Mouse (Mus musculus) urinary bladder, postnatal 25 days (tissue): ENCODE measurements at regions not wholly inside any gene's neighbourhood (a gene's known extent, or its start where the extent isn't known, plus 50 kb on each side); places are given as distances from the start of the nearest gene placed in this dataset.

Source experiments
- DNase-seq: peaks from one replicate; pipeline ENCODE4 v3.0.0; 2022; ENCODE audit warnings: low spot score

DNA sequence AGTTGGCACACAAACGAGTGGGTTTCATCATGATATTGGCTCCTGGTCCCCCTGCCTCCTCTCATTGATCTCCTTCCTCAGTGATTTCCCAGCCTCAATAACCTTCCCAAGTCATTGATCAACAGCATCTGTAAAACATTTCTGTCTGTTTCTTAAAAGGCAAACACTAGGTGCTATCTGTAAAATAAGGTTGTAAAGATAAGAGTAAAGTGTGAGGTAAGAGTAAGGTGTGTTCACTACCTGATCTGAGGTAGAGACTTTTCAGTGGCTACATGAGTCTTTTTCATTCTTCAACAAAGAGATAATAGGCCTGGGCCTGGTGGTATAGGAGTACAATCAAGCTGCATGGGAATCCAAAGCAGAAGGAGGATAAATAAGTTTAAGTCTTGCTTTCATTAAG, 55.7 kb downstream of the Plk2 start:
- no peak for DNase-seq

DNA sequence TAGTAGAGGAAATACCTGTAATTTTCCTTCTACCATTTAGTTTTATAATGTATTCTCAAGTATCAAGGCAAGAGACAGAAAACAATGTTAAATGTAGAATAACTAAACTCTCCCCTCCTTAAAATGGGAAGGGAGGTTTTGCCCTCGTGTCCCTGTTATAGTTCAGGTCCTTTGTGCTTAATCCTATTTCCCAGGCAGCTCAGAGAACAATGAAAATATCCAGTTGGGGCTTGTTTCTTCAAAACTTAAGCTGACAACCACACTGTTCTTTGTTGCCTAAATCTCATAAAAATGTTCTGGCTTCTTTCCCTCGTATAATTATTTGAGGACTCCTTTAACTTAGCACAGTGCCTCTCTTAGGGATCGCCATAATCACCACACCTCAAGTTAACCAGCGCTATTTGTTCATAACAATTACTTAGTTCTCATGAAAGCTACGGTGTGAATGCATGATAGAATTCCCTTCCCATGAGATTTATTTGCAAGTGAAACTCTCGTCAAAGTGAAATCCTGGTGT, 57.2 kb downstream of the Plk2 start:
- no peak for DNase-seq

DNA sequence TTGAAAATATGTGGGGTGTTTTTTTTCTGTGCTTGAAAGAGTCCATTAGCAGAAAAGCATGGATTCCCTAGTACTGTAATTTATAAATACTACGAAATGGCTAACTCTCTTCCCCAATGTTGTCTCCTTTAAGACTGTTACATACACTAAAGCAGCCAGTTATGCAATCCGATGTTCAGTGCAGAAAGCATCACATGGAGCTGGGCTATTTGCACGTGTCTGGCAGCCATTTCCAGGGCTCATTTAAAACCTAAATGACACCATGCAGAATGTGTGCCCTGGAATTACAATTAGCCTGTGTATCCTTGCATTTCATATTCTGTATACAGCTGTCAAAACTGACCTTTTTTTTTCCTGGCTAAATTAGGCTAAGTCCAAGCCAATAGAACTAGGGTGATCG, 60.2 kb downstream of the Plk2 start:
- DNase-seq = no peak

DNA sequence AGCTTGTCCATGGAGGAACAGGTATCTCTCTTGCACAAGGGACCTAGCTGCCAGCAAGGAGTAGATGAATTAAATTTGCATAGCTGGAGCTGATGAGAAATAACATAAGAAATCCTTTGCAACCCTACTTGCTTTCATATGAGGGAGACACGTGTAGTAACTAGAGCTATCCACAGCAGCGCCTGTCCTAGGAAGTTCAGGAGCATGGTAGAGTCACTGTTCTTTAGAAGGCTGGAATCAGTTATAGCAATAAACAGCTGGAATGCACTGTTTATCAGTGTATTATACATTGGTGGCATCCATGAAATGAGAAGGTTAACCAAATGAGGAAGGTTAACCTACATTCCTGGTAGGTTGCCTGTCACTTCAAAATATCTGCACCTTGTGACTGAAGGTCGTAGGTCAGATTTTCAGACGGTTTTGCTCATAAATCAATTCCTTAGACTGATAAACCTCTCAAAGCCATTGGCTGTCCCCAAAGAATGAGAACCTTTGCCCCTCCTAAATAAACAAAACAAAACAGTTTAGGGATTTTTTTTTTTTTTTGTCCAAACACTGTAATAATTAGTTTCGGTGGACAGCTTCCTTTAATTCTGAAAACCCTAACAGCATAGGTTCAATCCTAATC, 60.8 kb downstream of the Plk2 start:
- DNase-seq = no peak

DNA sequence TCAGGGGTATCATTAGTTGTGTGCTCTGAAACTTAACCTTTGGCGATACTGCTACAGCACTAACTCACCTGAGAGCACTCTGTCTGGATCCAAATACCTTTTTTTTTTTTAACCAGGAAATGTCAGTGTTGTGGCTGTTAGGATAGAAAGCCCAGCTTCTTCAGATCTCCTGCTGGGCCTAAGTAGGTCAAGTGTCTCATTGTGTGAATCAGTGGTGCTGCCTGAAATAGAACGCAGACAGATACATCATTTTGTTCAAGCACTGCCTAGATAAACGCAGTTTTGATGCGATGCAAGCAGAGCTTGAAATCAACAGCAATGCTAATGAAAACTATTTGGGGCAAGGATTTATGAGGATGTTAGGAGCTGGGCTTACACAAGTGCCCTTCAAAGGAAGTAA, 63.9 kb downstream of the Plk2 start:
- DNase-seq = no peak

DNA sequence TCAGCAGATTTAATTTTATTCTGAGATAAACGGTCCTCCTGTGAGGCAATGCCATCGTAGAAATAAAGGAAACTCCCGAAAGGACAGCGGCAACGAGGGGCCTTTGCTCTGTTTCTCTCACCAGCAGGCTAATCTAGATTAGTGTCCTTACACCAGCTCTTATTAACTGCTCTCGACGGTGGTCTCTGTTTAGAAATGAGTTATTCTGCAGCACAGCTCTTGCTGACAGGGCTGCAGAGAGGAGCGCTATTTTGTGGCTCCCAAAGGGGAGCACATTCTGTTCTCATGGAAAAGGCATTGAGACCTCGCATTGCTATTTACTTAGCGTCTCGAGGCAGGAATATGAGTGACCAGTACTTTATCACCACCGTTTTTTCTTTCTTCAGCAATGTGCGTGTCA, 66.7 kb downstream of the Plk2 start:
- DNase-seq = no peak

DNA sequence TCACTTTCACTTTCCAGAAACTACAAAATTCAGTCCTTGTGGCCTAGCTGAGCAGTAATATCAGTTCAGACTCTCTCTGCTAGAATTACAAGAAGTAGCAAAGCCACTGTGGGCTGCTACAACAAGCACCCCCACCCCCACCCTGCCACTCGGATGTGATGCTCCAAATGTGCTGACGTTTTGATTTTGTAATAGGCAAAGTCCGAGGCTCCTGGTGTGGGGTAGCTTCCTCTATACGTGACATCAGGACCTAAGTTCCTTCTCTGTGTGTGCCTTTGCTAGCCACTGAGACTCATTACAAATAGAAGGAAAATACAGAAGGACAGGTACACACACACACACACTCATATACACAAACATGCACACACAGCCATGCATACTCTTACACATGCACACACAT, 76.7 kb downstream of the Plk2 start:
- DNase-seq = no peak

DNA sequence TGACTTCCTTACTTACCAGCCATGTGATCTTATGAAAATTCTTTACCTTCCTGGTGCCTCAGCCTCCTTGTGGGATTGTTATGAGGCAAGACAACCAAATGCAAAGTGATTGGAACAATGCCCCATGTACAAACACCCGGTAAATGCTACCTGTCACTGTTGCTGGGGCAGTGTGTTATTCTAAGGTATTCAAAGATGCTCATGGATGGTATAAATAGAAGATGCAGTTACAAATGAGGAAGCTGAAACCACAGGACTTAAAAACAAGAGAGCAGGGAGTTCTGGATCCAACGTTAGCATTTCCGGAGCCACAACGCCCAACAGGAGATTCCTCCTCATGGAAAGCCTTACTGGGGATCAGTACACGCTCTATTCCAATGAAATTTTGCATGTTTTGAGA, 82.9 kb downstream of the Plk2 start:
- no peak for DNase-seq

DNA sequence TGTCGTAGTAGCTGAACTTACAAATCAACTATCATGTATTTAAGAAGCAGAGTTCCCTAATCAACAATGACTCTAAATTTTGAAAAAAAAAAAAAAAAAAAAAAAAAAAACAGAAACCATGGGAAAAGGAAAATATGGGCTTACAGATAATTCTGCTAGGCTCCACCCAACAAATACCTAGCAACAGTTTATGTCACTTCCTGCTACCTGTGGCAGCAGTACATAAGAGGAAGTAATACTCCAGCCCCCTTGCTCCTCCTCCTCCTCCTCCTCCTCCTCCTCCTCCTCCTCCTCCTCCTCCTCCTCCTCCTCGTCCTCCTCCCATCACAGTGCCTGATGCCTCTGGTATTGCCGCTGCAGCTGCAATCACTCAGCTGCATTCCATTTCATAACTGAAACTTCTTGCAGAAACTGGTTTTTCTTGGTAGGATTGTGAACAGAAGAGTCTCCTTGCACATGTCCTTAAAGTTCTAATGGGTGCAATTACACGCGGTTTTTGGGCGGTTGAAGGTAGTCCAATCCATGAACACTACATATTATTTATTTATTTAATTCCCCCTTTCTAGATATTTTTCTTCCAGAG, 89.6 kb downstream of the Plk2 start:
- no peak for DNase-seq

DNA sequence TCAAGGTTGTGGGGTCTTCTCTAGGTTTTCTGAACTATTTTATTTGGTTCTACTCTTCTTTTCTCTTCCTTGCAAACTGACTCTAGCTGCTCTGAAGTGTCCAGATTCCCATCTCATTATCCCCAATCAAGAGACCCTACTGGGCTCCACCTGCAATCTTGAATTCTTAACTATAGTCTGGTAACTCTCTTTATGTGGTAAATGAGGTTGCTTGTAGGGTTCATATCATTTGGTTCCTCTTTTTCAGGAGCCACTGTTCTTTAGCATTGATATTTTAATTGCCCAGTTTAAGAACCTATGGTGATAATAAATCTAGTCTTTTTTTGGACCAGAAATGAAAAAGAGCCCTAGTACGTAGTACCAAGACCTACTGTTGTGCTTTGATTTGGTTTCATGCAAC, 90.7 kb downstream of the Plk2 start:
- no peak for DNase-seq

DNA sequence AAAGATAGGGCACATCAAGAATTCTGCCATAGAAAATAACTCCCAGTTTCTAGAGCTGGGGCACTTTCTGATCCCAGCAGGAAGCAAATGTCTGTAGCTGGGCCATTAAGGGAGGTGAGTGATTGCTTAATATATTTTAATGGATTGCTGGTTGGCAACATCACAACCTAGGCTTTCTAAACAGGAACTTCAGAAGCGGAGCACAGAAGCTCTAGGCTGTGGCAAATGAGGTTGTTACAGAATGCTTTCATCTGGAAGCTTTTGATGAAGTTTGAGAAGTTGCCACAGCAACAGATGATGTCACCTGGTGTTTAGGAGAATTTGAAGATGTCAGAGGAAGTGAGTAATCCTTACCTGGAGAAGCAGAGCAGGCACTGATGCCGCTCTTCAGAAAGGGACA, 95.3 kb downstream of the Plk2 start:
- no peak for DNase-seq

DNA sequence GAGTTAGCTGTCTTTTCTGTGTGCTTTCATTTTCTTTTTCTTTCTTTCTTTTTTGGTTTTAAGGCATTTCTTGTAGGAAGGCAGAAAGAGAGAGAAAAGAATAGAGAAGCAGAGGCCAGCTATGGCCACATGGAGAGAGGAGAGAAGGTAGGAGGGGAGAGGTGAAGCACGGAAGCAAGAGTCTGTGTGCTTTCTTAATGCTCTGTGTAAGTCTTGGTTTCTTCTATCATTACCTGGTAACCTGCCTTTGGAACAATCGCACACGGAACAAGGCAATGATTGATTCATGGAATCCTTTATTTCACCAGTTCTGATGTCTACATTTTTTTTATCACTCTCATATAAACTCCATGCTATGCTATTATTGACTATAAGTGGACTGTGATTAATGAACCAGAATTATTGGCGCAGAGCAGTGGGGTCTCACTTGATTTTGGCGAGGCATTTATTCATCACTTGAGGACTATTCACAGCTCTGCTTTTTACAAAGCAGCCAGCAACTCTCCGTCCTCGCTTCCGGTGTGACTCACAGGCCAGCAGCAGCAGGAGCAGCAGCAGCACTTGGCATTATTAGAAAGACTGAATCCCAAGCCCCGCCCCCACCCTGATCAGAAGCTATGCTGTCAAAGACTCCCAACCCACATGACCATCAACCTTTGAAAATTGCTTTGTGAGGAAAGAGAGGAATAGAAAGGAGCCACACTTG, 97.6 kb downstream of the Plk2 start:
- DNase-seq = no peak

DNA sequence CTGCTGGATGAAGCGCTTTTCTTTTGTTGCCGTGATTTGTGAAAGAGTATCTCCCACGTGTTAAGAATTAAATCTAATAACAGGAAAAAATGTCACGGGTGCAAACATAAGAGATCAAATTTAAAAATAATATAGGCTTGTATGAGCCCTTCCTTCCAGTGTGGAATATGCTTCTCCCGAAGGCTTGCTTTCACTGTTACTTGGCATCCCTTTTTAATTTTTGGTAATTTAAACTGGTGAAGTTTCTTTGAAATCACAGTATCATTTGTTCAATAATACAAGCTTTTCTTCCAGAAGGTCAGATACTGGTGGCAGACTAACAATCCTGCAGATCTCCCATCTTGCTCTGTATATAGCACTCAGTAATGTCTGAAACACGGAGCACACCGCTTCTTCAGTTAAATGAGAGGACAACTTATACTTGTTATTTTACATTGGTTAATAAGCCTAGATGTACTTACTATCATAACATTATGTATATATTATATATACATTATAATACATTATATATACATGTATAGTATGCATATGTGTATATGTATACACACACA, 98.2 kb downstream of the Plk2 start:
- DNase-seq = no peak

DNA sequence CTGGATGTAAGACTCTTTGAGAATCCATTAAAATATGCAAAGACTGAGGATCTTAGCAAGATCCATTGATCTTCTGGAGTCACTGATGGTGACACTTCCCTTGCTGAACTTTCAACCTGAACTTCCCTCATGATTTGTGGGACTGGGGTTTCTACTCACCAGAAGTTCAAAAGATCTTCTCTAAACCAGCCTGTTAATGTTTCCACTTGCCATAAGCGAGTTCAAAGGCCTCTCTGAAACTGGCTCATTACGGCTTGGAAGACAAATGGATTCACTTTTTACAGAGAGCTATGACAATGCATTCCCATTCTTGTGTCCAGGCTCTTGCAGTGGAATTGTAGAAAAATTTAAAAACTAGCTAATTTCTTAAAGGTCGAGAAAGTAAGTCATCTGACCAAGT, 102.6 kb downstream of the Plk2 start:
- no peak for DNase-seq

DNA sequence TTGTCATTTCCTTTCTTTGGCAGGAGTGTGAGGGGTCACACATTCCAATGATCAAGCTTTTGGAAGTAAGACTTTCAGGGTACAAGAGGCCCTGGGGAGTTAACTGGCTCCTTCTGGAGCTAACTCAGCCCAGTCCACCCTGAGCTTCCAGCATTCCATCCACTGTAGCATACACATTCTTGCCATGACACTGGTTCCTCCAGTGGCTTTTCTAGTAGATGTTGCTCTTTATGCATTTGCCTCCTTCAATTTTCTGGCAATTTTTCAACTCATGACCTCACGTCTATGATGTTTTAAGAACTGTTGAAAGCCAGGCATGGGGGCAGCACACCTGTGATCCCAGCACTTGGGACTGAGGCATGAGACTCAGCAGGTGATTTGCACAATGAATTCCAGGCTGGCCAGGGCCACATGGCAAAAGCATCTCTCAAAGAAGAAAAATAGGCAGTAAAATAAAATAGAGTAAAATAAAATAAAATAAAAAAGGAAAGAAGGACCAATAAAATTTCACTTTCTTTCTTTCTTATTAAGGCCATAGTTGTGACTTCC, 113.0 kb downstream of the Plk2 start:
- DNase-seq = no peak

DNA sequence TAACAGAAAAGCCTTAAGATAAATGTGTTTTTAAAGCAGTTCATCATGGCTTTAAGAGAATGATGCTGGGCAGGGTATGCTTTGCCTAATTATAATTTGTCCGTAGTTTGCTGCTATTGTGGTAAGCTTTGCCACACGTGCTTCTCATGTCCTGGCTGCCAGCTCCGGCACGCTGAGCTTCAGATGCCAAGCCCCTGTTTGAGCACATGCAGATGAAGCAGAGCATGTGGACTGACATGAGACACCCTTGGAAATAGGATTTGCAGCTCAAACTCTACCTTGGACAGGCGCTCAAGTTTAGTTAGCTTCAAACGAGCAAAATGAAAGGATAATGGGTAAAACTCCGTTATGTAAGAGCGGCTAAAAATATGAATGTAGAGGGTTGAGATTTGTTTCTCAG, 123.1 kb downstream of the Plk2 start:
- no peak for DNase-seq

DNA sequence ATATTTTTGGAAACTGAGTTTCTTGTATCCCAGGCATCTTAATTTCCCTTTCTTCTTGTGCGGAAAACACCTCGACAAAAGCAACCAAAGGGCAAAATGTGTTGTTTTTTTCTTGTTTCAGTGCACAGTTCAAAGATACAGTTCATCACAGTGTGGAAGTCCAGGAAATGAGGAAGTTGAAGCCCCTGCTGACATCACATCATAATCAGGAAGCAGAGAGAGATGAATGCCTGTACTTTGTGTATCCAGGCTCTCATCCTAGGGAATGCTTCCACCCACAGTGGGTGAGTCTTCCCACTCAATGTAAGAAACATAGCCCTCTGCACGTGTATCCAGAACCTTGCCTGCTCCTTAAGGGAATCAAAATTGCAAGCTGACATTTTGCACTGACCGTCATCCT, 128.1 kb downstream of the Plk2 start:
- no peak for DNase-seq

DNA sequence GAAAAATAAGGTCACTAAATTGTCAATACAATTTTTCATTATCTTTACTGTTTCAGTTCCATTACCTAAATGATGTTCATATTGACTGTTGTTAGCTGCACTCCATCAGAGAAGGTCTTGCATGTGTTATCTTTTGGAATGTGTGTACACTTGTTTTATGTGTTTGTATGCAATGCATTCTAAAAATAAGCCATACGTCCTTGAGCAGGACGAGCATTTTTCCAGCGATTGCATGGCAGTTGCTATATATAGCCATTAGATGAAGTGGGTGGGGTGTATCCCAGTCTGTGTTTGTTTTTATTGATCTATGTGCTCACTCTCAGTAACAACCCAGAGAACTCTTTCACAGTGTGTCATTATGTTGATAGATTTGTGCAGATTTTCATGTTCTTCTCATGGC, 132.8 kb downstream of the Plk2 start:
- DNase-seq = no peak

DNA sequence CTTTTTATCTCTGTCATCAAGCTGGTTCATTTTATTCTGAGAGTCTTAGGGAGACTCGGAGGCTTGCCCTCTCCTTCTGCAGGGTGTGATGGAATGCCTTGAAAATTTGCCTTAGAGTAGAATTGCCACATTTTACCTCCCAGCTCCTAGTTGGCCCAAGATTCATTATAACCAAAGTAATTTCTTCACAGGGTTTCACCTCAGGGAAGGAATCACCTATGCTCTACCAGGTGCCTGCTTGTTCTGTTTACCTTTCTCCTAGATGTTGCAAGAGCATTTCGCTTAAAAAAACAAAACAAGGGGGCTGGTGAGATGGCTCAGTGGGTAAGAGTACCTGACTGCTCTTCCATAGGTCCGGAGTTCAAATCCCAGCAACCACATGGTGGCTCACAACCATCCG, 134.8 kb downstream of the Plk2 start:
- DNase-seq = no peak

DNA sequence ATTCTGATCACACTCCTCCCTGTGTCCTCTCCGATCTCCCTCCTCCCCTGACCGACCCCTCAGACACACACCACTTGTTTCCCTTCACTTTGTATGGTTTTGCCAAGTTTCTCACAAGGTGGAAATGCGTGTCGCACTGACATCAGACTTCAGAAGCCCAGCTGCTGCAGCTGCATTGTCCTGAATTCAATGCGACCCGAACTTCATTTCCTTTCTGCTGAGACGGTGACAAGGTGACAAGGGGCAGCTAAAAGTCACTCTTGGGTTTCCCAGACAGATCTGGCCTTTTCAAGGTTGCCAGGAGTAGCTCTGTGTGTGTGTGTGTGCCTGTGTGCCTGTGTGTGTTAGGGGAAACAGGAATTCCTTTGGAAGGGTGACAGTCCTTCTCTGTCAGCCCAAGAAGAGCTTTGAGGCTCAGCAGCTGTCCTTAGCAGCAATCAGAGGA, 139.5 kb downstream of the Plk2 start:
- DNase-seq = no peak

DNA sequence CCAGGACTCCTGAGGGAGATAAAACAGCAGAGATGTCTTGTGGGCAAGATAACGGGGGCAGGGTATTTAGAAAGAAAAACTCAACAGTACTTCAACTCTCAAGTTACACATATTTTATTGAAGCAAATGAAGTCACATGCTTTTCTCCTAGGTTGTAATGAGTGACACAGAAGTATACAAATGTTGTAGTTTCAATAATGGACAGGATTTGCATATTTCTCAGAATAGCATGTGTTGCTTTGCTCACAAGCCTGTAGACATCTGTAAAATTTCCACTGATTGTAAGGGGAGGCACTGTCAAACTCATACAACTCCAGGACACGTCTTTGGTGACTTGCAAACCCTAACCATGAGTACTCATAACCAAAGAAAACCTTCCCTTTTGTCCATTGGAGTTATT, 140.9 kb downstream of the Plk2 start:
- DNase-seq = no peak

DNA sequence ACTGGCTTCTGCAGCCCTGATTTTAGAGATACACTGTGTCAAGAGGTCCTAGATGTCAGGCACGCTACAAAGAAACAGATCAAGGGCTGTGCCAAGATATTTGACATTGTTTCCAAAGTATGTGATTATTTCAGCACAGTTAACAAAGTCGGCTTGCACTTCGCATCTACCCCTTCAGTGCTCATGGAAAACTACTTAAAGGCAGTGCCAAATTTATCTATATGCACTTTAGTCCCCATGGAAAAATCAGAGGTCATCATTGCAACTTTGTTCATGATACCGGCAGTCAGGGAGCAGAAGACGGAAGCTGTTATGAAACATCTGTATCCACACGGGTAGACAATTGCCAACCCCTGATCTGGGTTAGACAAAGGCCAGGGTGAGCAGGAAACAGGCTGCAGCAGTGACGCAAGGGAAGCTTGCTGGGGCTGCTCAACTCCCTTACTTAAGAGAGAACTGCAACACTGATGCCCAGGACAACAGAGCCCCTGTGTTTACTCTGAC, 143.2 kb downstream of the Plk2 start:
- no peak for DNase-seq
